Mouse (Mus musculus) cerebellum, adult 2 months (tissue): ENCODE measurements at regions not wholly inside any gene's neighbourhood (a gene's known extent, or its start where the extent isn't known, plus 50 kb on each side); places are given as distances from the start of the nearest gene placed in this dataset.

ENCODE experiments used
- CTCF ChIP-seq: fragments of 200-500 bp; IDR thresholded peaks from 2 replicates; pipeline ENCODE4 v1.5.1; 2011; ENCODE audit warnings: low read depth, mild to moderate bottlenecking, control low read depth, low read length, moderate library complexity, borderline replicate concordance; ENCODE audit not compliant: insufficient read depth
- POLR2A ChIP-seq: fragments of 200-500 bp; IDR thresholded peaks from 2 replicates; pipeline ENCODE4 v1.6.1; 2011; ENCODE audit warnings: low read length, control low read depth, borderline replicate concordance; ENCODE audit not compliant: insufficient read depth

- TF ChIP-seq CTCF (no peak), POLR2A (no peak)
Measured at GRCm38 (mm10) chr4:7450991-7451390, 787.9 kb downstream of the Car8 start.
